Mouse (Mus musculus): ENCODE data around the gene Hpse2. TPM values are rescaled to one million over a fixed set of nuclear protein-coding genes. Genes with fewer than 3 reads are reported as not detected.

Hpse2 gene
- polyA plus RNA-seq, 1 experiment from 2014 or later, result 1.7 TPM

DNA sequence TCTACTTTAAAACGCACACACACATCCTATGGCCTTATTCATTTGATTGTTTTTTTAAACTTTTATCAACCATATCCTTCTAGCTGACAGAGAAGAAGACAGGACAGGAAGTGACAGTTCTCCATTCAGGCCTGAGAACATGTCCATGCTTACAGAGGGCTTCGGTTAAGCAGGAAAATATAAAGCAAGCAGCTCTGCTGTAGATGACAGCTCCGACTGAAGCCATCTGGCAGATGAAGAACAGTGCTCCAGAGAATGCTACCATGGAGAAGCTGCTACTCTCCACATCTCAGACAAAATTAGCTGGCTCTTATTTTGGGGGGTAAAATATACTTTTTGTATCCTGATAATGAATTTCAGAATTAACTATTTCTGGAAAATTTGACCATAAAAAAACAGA is 246.5 kb downstream of the Hpse2 start:
- no peak overlapping the region for H3K4me2 ChIP-seq (ENCODE audit: low read depth, low read length, severe bottlenecking)
- H3K4me1 ChIP-seq (replicated peaks; ENCODE audit: control insufficient read depth, insufficient read depth, low read length), result no peaks in the 10 kb centered on the region
- H3K4me3 ChIP-seq (ENCODE audit: low read depth, low read length), result no peak overlapping the region
- ATAC-seq (replicated peaks; ENCODE audit: low FRiP score) (no peak), DNase-seq (ENCODE audit: low spot score) (no peak)
- no peaks in the 10 kb centered on the region for H3K9me3 ChIP-seq (ENCODE audit: control insufficient read depth, low read length)
- no peak overlapping the region for H3K9ac ChIP-seq (ENCODE audit: low read length)
- H3K36me3 ChIP-seq (ENCODE audit: control insufficient read depth, insufficient read depth, low read length), result no peaks in the 10 kb centered on the region
- no peaks in the 10 kb centered on the region for H3K27me3 ChIP-seq (ENCODE audit: control insufficient read depth, insufficient read depth, low read length)
- H3K27ac ChIP-seq (ENCODE audit: low read depth, low read length), result no peak overlapping the region
- WGBS, result 82% methylated on average over 3 of the region's 3 CpGs

DNA sequence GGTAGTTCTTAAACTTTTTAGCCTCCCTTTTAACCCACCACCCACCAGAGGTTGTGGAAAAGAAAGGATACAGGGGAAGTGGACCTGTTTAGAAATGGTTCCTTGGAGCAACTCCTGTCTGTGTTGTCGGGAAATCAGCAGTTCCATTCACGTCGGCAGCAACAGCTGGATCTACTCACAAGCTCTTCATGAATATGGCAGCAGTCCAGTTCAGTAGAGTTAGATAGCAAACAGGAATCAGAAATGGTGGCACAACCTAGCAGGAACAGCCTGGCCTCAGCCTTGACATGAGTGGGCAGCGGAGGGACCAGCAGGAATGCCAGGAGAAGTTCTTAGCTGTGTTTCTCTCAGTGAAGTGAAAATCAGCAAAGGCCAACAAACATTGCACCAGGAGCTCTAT is 278.4 kb downstream of the Hpse2 start:
- no peak overlapping the region for H3K4me3 ChIP-seq (ENCODE audit: low read depth, low read length)
- H3K36me3 ChIP-seq (ENCODE audit: control insufficient read depth, insufficient read depth, low read length), result no peaks in the 10 kb centered on the region
- no peaks in the 10 kb centered on the region for H3K27me3 ChIP-seq (ENCODE audit: control insufficient read depth, insufficient read depth, low read length)
- DNase-seq (ENCODE audit: low spot score), result no peak
- no peak overlapping the region for H3K9ac ChIP-seq (ENCODE audit: low read length)
- no peak for ATAC-seq (replicated peaks; ENCODE audit: low FRiP score)
- H3K27ac ChIP-seq (ENCODE audit: low read depth, low read length), result no peak overlapping the region
- no peaks in the 10 kb centered on the region for H3K4me1 ChIP-seq (replicated peaks; ENCODE audit: control insufficient read depth, insufficient read depth, low read length)
- H3K4me2 ChIP-seq (ENCODE audit: low read depth, low read length, severe bottlenecking), result no peak overlapping the region
- 88% methylated on average over 4 of the region's 4 CpGs for WGBS
- H3K9me3 ChIP-seq (ENCODE audit: control insufficient read depth, low read length), result no peaks in the 10 kb centered on the region

DNA sequence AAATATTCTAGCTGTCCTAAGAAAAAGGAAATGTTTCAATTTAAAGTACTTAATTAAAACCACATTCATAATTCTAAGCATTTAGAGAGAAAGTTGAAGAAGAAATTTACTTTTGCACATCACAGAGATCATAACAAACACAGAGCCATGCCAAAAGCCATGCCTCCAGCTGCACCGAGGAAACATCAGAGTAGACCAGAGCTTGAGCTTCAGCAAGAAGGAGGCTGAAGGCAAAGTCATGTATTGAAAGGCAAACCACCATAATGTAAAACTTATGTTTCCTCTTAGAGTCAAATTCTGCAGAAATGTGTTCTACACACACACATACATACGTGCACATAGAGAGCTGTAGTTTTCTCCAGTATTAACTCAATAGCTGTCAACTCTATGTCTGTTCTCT is 291.2 kb downstream of the Hpse2 start:
- no peak overlapping the region for H3K4me3 ChIP-seq (ENCODE audit: low read depth, low read length)
- no peak for DNase-seq (ENCODE audit: low spot score)
- H3K9ac ChIP-seq (ENCODE audit: low read length), result no peak overlapping the region
- H3K36me3 ChIP-seq (ENCODE audit: control insufficient read depth, insufficient read depth, low read length), result no peaks in the 10 kb centered on the region
- H3K27me3 ChIP-seq (ENCODE audit: control insufficient read depth, insufficient read depth, low read length), result no peaks in the 10 kb centered on the region
- H3K9me3 ChIP-seq (ENCODE audit: control insufficient read depth, low read length), result no peaks in the 10 kb centered on the region
- 87% methylated on average over 2 of the region's 2 CpGs for WGBS
- H3K4me2 ChIP-seq (ENCODE audit: low read depth, low read length, severe bottlenecking), result no peak overlapping the region
- no peaks in the 10 kb centered on the region for H3K4me1 ChIP-seq (replicated peaks; ENCODE audit: control insufficient read depth, insufficient read depth, low read length)
- ATAC-seq (replicated peaks; ENCODE audit: low FRiP score), result no peak
- H3K27ac ChIP-seq (ENCODE audit: low read depth, low read length), result no peak overlapping the region

DNA sequence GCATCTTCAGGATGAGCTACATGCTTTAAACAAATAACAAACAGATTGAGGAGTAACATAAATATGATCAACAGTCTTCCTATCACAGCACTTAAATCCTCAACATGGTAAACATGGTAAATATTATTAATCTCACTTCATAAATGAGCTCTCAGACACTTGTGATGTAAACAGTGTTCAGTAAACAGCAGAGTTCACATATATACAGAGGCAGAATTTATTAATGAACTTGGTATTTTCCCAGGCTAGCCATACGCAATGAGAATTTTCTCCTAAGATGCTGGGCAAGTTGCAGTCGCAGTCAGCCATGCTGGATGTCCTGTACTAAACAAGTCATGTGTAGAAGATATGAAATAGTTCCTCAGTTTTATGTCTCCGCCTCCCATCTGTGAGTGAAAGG is 300.9 kb downstream of the Hpse2 start:
- no peak overlapping the region for H3K4me3 ChIP-seq (ENCODE audit: low read depth, low read length)
- H3K4me1 ChIP-seq (replicated peaks; ENCODE audit: control insufficient read depth, insufficient read depth, low read length), result no peaks in the 10 kb centered on the region
- H3K27ac ChIP-seq (ENCODE audit: low read depth, low read length), result no peak overlapping the region
- H3K9me3 ChIP-seq (ENCODE audit: control insufficient read depth, low read length), result no peaks in the 10 kb centered on the region
- WGBS, result 87% methylated on average over 3 of the region's 3 CpGs
- H3K27me3 ChIP-seq (ENCODE audit: control insufficient read depth, insufficient read depth, low read length), result no peaks in the 10 kb centered on the region
- no peak for ATAC-seq (replicated peaks; ENCODE audit: low FRiP score)
- H3K36me3 ChIP-seq (ENCODE audit: control insufficient read depth, insufficient read depth, low read length), result no peaks in the 10 kb centered on the region
- H3K9ac ChIP-seq (ENCODE audit: low read length), result no peak overlapping the region
- no peak for DNase-seq (ENCODE audit: low spot score)
- H3K4me2 ChIP-seq (ENCODE audit: low read depth, low read length, severe bottlenecking), result no peak overlapping the region

DNA sequence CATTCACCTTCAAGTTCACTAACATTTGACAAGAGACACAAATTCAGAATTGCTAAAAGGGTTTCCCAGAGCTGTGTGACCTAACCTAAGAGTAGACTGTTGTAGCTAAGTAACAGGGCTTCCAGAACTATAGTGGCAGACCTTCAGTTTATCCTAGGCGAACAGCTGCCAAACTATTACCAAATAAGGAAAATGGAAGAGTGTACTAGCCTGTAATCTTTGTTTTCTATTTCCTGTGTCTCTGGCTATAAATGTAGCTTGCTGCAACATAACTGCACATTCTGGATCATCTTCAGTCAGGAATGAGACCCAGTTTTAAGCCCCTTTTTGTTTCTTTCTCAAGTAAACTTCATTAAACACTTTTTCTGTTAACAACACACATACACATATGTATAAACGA is 324.0 kb downstream of the Hpse2 start:
- H3K4me2 ChIP-seq (ENCODE audit: low read depth, low read length, severe bottlenecking), result no peak overlapping the region
- 88% methylated on average over 2 of the region's 2 CpGs for WGBS

DNA sequence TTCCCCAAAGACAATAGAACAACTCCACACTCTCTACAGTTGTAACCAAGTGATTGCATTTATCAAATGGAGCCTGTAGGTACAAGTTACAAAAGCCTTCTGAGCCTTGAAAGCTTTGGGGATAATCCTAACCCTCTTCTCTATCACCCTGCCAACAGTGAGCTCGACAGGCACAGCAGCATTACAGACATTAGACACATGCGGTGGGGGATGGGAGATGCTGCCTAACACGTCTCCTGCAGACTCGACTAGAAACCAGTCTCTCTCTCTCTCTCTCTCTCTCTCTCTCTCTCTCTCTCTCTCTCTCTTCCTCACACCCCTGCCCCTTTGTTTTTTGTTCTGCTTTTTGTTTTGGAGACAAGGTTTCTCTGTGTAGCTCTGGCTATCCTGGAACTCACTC is 343.6 kb downstream of the Hpse2 start:
- ATAC-seq (replicated peaks; ENCODE audit: low FRiP score), result no peak
- Histone ChIP-seq H3K9ac (ENCODE audit: low read length) (no peak overlapping the region), H3K27ac (ENCODE audit: low read depth, low read length) (no peak overlapping the region), H3K36me3 (ENCODE audit: control insufficient read depth, insufficient read depth, low read length) (no peaks in the 10 kb centered on the region), H3K4me1 (replicated peaks; ENCODE audit: control insufficient read depth, insufficient read depth, low read length) (no peaks in the 10 kb centered on the region), H3K4me2 (ENCODE audit: low read depth, low read length, severe bottlenecking) (no peak overlapping the region), H3K4me3 (ENCODE audit: low read depth, low read length) (no peak overlapping the region), H3K9me3 (ENCODE audit: control insufficient read depth, low read length) (no peaks in the 10 kb centered on the region), H3K27me3 (ENCODE audit: control insufficient read depth, insufficient read depth, low read length) (no peaks in the 10 kb centered on the region)
- DNase-seq (ENCODE audit: low spot score), result no peak
- WGBS, result 41% methylated on average over 4 of the region's 4 CpGs

More for the DNA sequence above, 324.0 kb downstream of the Hpse2 start:
- no peak overlapping the region for H3K4me3 ChIP-seq (ENCODE audit: low read depth, low read length)
- no peak overlapping the region for H3K27ac ChIP-seq (ENCODE audit: low read depth, low read length)
- no peaks in the 10 kb centered on the region for H3K36me3 ChIP-seq (ENCODE audit: control insufficient read depth, insufficient read depth, low read length)
- no peak for ATAC-seq (replicated peaks; ENCODE audit: low FRiP score)
- no peaks in the 10 kb centered on the region for H3K4me1 ChIP-seq (replicated peaks; ENCODE audit: control insufficient read depth, insufficient read depth, low read length)
- H3K9ac ChIP-seq (ENCODE audit: low read length), result no peak overlapping the region
- no peaks in the 10 kb centered on the region for H3K27me3 ChIP-seq (ENCODE audit: control insufficient read depth, insufficient read depth, low read length)
- no peak for DNase-seq (ENCODE audit: low spot score)
- H3K9me3 ChIP-seq (ENCODE audit: control insufficient read depth, low read length), result no peaks in the 10 kb centered on the region

DNA sequence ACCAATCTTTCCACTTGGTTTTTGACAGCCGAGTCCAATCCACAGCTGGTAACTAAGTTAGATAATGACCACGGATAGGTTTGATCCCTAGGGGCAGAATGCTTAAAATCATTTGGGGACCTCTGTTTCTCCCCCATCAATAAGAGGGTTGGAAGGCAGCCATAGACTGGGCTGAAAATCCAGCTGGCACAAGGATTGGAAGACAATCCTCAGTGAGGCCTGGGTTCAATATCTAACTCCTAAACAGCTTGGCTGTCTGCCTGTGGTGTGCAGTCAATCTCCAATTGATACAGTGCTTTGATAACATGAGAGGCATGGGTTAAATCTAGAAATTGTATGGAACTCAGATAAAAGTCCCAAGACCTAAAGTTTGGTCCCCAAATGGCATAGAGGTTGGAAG is 345.4 kb downstream of the Hpse2 start:
- no peak for DNase-seq (ENCODE audit: low spot score)
- no peaks in the 10 kb centered on the region for H3K27me3 ChIP-seq (ENCODE audit: control insufficient read depth, insufficient read depth, low read length)
- 82% methylated on average over 2 of the region's 2 CpGs for WGBS

DNA sequence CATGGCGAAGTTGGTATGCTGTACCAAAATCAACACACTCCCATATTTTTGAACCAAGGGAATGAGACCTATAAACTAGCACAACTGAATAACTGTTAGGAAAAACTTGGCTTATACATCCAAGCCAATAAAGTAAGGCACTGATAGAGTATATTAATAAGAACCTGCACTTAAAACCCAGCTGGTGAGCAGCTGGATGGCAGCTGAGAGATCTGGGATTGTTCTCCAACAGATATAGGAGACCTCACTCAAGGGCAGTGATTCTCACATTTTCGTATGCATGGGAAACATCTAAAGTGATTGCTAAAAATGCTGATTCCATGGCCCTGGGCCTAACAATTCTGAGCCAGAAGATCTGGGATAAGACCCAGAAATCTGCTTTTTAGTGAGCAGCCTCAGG is 345.9 kb downstream of the Hpse2 start:
- ATAC-seq (replicated peaks; ENCODE audit: low FRiP score), result no peak
- no peak overlapping the region for H3K9ac ChIP-seq (ENCODE audit: low read length)
- no peak overlapping the region for H3K27ac ChIP-seq (ENCODE audit: low read depth, low read length)
- WGBS, result 83% methylated on average over 2 of the region's 2 CpGs
- no peaks in the 10 kb centered on the region for H3K4me1 ChIP-seq (replicated peaks; ENCODE audit: control insufficient read depth, insufficient read depth, low read length)
- no peaks in the 10 kb centered on the region for H3K27me3 ChIP-seq (ENCODE audit: control insufficient read depth, insufficient read depth, low read length)
- H3K9me3 ChIP-seq (ENCODE audit: control insufficient read depth, low read length), result no peaks in the 10 kb centered on the region
- no peak for DNase-seq (ENCODE audit: low spot score)
- no peak overlapping the region for H3K4me2 ChIP-seq (ENCODE audit: low read depth, low read length, severe bottlenecking)
- no peak overlapping the region for H3K4me3 ChIP-seq (ENCODE audit: low read depth, low read length)
- no peaks in the 10 kb centered on the region for H3K36me3 ChIP-seq (ENCODE audit: control insufficient read depth, insufficient read depth, low read length)

More for the DNA sequence above, 345.4 kb downstream of the Hpse2 start:
- no peaks in the 10 kb centered on the region for H3K36me3 ChIP-seq (ENCODE audit: control insufficient read depth, insufficient read depth, low read length)
- H3K4me2 ChIP-seq (ENCODE audit: low read depth, low read length, severe bottlenecking), result no peak overlapping the region
- H3K4me1 ChIP-seq (replicated peaks; ENCODE audit: control insufficient read depth, insufficient read depth, low read length), result no peaks in the 10 kb centered on the region
- no peaks in the 10 kb centered on the region for H3K9me3 ChIP-seq (ENCODE audit: control insufficient read depth, low read length)
- no peak overlapping the region for H3K9ac ChIP-seq (ENCODE audit: low read length)
- H3K4me3 ChIP-seq (ENCODE audit: low read depth, low read length), result no peak overlapping the region
- ATAC-seq (replicated peaks; ENCODE audit: low FRiP score), result no peak
- no peak overlapping the region for H3K27ac ChIP-seq (ENCODE audit: low read depth, low read length)

DNA sequence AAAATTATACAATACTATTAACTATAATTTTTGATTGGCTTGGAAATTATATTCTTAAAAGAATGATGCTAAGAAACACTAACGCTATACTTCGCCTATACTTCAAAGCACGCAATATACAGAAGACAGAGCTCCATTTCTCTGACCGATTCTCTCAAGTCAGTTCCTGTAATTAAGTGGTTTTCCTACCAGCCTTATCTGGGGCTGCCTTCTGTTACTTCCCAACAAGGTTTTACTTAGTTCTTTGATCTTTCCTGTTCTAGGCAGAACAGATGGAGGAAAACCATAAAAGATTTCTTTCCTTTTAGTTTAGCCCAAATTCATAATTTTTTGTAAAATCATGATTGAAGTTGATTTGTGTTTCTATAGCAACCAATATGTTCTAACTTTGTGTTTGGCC is 351.8 kb downstream of the Hpse2 start:
- Histone ChIP-seq H3K4me1 (replicated peaks; ENCODE audit: control insufficient read depth, insufficient read depth, low read length) (no peaks in the 10 kb centered on the region), H3K27ac (ENCODE audit: low read depth, low read length) (no peak overlapping the region), H3K4me2 (ENCODE audit: low read depth, low read length, severe bottlenecking) (no peak overlapping the region), H3K27me3 (ENCODE audit: control insufficient read depth, insufficient read depth, low read length) (no peaks in the 10 kb centered on the region), H3K4me3 (ENCODE audit: low read depth, low read length) (no peak overlapping the region), H3K9ac (ENCODE audit: low read length) (no peak overlapping the region), H3K9me3 (ENCODE audit: control insufficient read depth, low read length) (no peaks in the 10 kb centered on the region), H3K36me3 (ENCODE audit: control insufficient read depth, insufficient read depth, low read length) (no peaks in the 10 kb centered on the region)
- WGBS, result 92% methylated on average over 4 of the region's 4 CpGs
- DNase-seq (ENCODE audit: low spot score) (no peak), ATAC-seq (replicated peaks; ENCODE audit: low FRiP score) (no peak)

All from forebrain, embryonic 11.5 days (tissue).